Comparison of ENCODE assay signal across 23 mouse cellular contexts in genomic region chr4:101682620-101683019, GRCm38 (mm10). TPM values are rescaled to one million over a fixed set of nuclear protein-coding genes. Genes with fewer than 3 reads are reported as not detected.
DNase-seq lines count a peak whose midpoint lies in the region; ATAC-seq and TF ChIP-seq lines count a peak whose summit lies in the region.
"Had no signal": no experiment of that assay in that cellular context is flagged by ENCODE, and none has a peak within 500 bp of the region (broad histone marks: within the 10 kb centered on the region; RNA-seq: fewer than 3 reads in every experiment).

No protein-coding gene starts in this region.

- TF ChIP-seq POLR2A in liver, adult 2 months (IDR thresholded peaks at IDR 0.05; ENCODE audit: extremely low read depth, insufficient read depth, low read length), result no peak

- H3K36me3 ChIP-seq in liver, adult 2 months (ENCODE audit: control insufficient read depth, insufficient read depth, low read length), result no peaks in the 10 kb centered on the region
- no peaks in the 10 kb centered on the region for H3K36me3 ChIP-seq in liver, embryonic 12.5 days
- no peaks in the 10 kb centered on the region for H3K36me3 ChIP-seq in lung, postnatal 0 days (ENCODE audit: insufficient read depth, low read length)
- H3K36me3 ChIP-seq: embryonic facial prominence, embryonic 10.5 days; embryonic facial prominence, embryonic 12.5 days; forebrain, embryonic 15.5 days; G1E had no signal

- H3K27ac ChIP-seq in liver, adult 2 months (replicated peaks; ENCODE audit: insufficient read depth, low read depth, low read length), result peak overlapping the region; percentile 90
- no peak overlapping the region for H3K27ac ChIP-seq in liver, embryonic 12.5 days
- H3K27ac ChIP-seq in lung, postnatal 0 days (ENCODE audit: low read length), result no peak overlapping the region
- H3K27ac ChIP-seq: embryonic facial prominence, embryonic 10.5 days; embryonic facial prominence, embryonic 12.5 days; forebrain, embryonic 13.5 days; forebrain, embryonic 15.5 days had no signal

- H3K4me3 ChIP-seq in liver, adult 2 months (ENCODE audit: insufficient read depth, low read depth, low read length), result no peak overlapping the region
- no peak overlapping the region for H3K4me3 ChIP-seq in liver, embryonic 12.5 days
- H3K4me3 ChIP-seq in lung, postnatal 0 days (ENCODE audit: low read depth, low read length), result no peak overlapping the region
- H3K4me3 ChIP-seq: embryonic facial prominence, embryonic 10.5 days; embryonic facial prominence, embryonic 12.5 days; forebrain, embryonic 13.5 days; forebrain, embryonic 15.5 days had no signal

- ATAC-seq in liver, embryonic 12.5 days, result no peak
- no peak for ATAC-seq in lung, postnatal 0 days
- ATAC-seq: activated CD4-positive, CD25-positive, alpha-beta regulatory T cell, adult 4 months; CD4-positive, CD25-positive, alpha-beta regulatory T cell, adult 4 months; forebrain, embryonic 13.5 days; forebrain, embryonic 15.5 days; forebrain, postnatal 0 days; Patski had no signal

- no peak for TF ChIP-seq CTCF in liver, adult 2 months (IDR thresholded peaks at IDR 0.05; ENCODE audit: low read depth, low read length)
- TF ChIP-seq CTCF in lung, postnatal 0 days (IDR thresholded peaks at IDR 0.05), result no peak

- H3K27me3 ChIP-seq in liver, adult 2 months (ENCODE audit: control insufficient read depth, insufficient read depth, low read length), result no peaks in the 10 kb centered on the region
- no peaks in the 10 kb centered on the region for H3K27me3 ChIP-seq in liver, embryonic 12.5 days (replicated peaks)
- H3K27me3 ChIP-seq in lung, postnatal 0 days (replicated peaks; ENCODE audit: insufficient read depth, low read length), result no peaks in the 10 kb centered on the region
- H3K27me3 ChIP-seq: CH12.LX; embryonic facial prominence, embryonic 12.5 days; forebrain, embryonic 13.5 days; forebrain, embryonic 15.5 days; Patski had no signal

- no peak overlapping the region for H3K4me2 ChIP-seq in liver, embryonic 12.5 days
- H3K4me2 ChIP-seq in lung, postnatal 0 days (replicated peaks; ENCODE audit: low read depth, low read length), result no peak overlapping the region
- H3K4me2 ChIP-seq: embryonic facial prominence, embryonic 12.5 days; forebrain, embryonic 13.5 days; forebrain, embryonic 15.5 days had no signal

- peak; percentile 53 for DNase-seq in adrenal gland, adult 2 months
- no peak for DNase-seq in adrenal gland, adult 8-10 months
- DNase-seq in liver, adult 2 months (ENCODE audit: extremely low read depth, low read depth, low spot score), result peak; percentile 67
- peak; percentile 32 for DNase-seq in lung, postnatal 0 days (ENCODE audit: low spot score)
- DNase-seq in lung, postnatal 4 days, result no peak
- DNase-seq: adrenal gland, postnatal 14 days; B cell, adult 2 months; cerebellum, adult 11-12 months; cerebellum, adult 2 months; cerebellum, adult 9-10 months; cerebellum, postnatal 10 days; cerebellum, postnatal 25 days; forebrain, postnatal 0 days had no signal

- no peaks in the 10 kb centered on the region for H3K9me3 ChIP-seq in liver, embryonic 12.5 days (replicated peaks)
- H3K9me3 ChIP-seq in lung, postnatal 0 days (ENCODE audit: low read length), result no peaks in the 10 kb centered on the region
- H3K9me3 ChIP-seq: embryonic facial prominence, embryonic 10.5 days; embryonic facial prominence, embryonic 12.5 days; forebrain, embryonic 13.5 days; forebrain, embryonic 15.5 days; G1E had no signal

- H3K79me2 ChIP-seq in liver, adult 2 months (ENCODE audit: control insufficient read depth, insufficient read depth, low read length), result no peaks in the 10 kb centered on the region

- 0 out of 2 replicates have a peak overlapping the region, but pooled peaks have one; percentile 26 for H3K9ac ChIP-seq in liver, adult 2 months (ENCODE audit: low read depth, low read length)
- no peak overlapping the region for H3K9ac ChIP-seq in liver, embryonic 12.5 days
- H3K9ac ChIP-seq in lung, postnatal 0 days (replicated peaks; ENCODE audit: low read depth), result no peak overlapping the region
- H3K9ac ChIP-seq: embryonic facial prominence, embryonic 12.5 days; forebrain, embryonic 13.5 days; forebrain, embryonic 15.5 days; forebrain, postnatal 0 days had no signal

- H3K4me1 ChIP-seq in liver, adult 2 months (ENCODE audit: control insufficient read depth, insufficient read depth, low read length), result peaks cover 12% of the 10 kb centered on the region
- H3K4me1 ChIP-seq in liver, embryonic 12.5 days, result no peaks in the 10 kb centered on the region
- H3K4me1 ChIP-seq in lung, postnatal 0 days (ENCODE audit: insufficient read depth, low read depth, low read length), result no peaks in the 10 kb centered on the region
- H3K4me1 ChIP-seq: embryonic facial prominence, embryonic 12.5 days; forebrain, embryonic 13.5 days; forebrain, embryonic 15.5 days had no signal

- WGBS in liver, adult 2 months, result 61% methylated on average over 4 of the region's 4 CpGs
- WGBS in liver, embryonic 12.5 days (ENCODE audit: insufficient replicate concordance), result 70% methylated on average over 4 of the region's 4 CpGs
- WGBS in lung, postnatal 0 days, result 82% methylated on average over 4 of the region's 4 CpGs

- TF ChIP-seq EP300 in lung, postnatal 0 days (IDR thresholded peaks at IDR 0.05), result no peak

RNA-seq across cellular contexts. Expression of gene Lepr, which starts 34.6 kb away (rescaled TPM):
- 10 to 100 TPM; 10.3 to 10.9 TPM for total RNA-seq in adrenal gland, adult 2 months (2021)
- polyA plus RNA-seq in adrenal gland, adult 2 months (2012; rRNA removed), result 0.65 and 1.5 TPM in 2 replicates
- 10 to 100 TPM; 15.9 to 17.0 (median 16.9) TPM for total RNA-seq in adrenal gland, adult 8-10 months (2022)
- 17.1 and 24.6 TPM in 2 replicates for total RNA-seq in liver, adult 2 months (2014; rRNA removed)
- polyA plus RNA-seq in liver, adult 2 months (2012; rRNA removed), result 0.36 and 0.89 TPM in 2 replicates
- 0.61 and 0.69 TPM in 2 replicates for polyA plus RNA-seq in liver, embryonic 12.5 days (2016; fragmentation: Nextera tagmentation; extraction: Ambion mirVana)
- 13.4 and 13.9 TPM in 2 replicates for polyA plus RNA-seq in lung, postnatal 0 days (2015; fragmentation: Nextera tagmentation; extraction: Ambion mirVana)
- total RNA-seq: CH12.LX had no signal
- polyA plus RNA-seq: CD4-positive, CD25-positive, alpha-beta regulatory T cell, adult 4 months; G1E had no signal

RNA-seq across cellular contexts. Expression of gene Leprot, which starts 35.1 kb away (rescaled TPM):
- 10 to 100 TPM; 56.2 to 59.5 TPM for total RNA-seq in adrenal gland, adult 2 months (2021)
- 25.9 and 51.4 TPM in 2 replicates for polyA plus RNA-seq in adrenal gland, adult 2 months (2012; rRNA removed)
- total RNA-seq in adrenal gland, adult 8-10 months (2022), result 10 to 100 TPM; 61.4 to 92.7 (median 75.5) TPM
- total RNA-seq in liver, adult 2 months (2014; rRNA removed), result 16.8 and 17.2 TPM in 2 replicates
- 15.0 and 18.7 TPM in 2 replicates for polyA plus RNA-seq in liver, adult 2 months (2012; rRNA removed)
- polyA plus RNA-seq in liver, embryonic 12.5 days (2016; fragmentation: Nextera tagmentation; extraction: Ambion mirVana), result 48.1 and 51.2 TPM in 2 replicates
- polyA plus RNA-seq in lung, postnatal 0 days (2015; fragmentation: Nextera tagmentation; extraction: Ambion mirVana), result 144 TPM in 2 replicates

Comparison
In these comparisons a context has a peak if more than half of its experiments do, and no peak if none do; other contexts are left out.
1. DNase-seq: peak in adrenal gland, adult 2 months (single experiment), liver, adult 2 months (single experiment) and lung, postnatal 0 days (single experiment); none in adrenal gland, adult 8-10 months (single experiment) and lung, postnatal 4 days (0 of 2).